Mouse (Mus musculus): ENCODE data around the gene Hist1h3b. TPM values are rescaled to one million over a fixed set of nuclear protein-coding genes. Genes with fewer than 3 reads are reported as not detected.
"Not testable (repeated sequence)": the region's sequence is repeated elsewhere in the genome, so short reads cannot be mapped to it uniquely, and the experiment has no call there.

The Hist1h3b gene
- total RNA-seq (2021), result 10 to 100 TPM; 37.4 to 47.0 TPM

DNA sequence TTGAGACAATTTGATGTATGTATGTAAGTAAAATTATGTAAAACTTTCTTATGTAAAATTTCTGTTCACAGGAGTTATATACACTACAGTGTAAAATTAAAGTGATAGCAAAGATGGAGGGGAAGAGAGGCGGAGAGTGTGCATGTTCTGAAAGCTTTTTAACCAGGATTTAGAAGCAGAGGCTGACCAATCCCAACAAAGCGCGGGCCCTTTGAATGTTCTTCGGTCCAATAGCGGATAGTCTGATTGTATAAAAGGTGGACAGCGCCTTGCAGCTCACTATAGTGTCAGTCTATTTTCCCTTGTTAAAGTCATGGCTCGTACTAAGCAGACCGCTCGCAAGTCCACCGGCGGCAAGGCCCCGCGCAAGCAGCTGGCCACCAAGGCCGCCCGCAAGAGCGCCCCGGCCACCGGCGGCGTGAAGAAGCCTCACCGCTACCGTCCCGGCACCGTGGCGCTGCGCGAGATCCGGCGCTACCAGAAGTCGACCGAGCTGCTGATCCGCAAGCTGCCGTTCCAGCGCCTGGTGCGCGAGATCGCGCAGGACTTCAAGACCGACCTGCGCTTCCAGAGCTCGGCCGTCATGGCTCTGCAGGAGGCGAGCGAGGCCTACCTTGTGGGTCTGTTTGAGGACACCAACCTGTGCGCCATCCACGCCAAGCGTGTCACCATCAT is at the start of gene Hist1h3b:
Gene Hist1h3b (plus strand): TSS at position 201 of the 675 bp plus-strand sequence.
- intact Hi-C loops (cut with DNase I), result loop anchor here (10.0 kb wide), 1 partner anchor 197 kb away; the partner anchor contains the start of genes Hist1h1d and Hist1h4f
- peak; percentile 91 to 94 for DNase-seq (ENCODE audit: extremely low spot score in 1 of 2, low spot score in 2 of 2)

DNA sequence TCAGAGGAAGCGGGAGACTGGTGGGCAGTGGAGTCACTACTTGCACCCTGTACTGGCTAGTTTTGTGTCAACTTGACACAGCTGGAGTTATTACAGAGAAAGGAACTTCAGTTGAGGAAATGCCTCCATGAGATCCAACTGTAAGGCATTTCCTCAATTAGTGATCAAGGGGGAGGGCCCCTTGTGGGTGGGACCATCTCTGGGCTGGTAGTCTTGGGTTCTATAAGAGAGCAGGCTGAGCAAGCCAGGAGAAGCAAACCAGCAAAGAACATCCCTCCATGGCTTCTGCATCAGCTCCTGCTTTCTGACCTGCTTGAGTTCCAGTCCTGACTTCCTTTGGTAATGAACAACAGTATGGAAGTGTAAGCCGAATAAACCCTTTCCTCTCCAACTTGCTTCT is 49.3 kb upstream of the Hist1h3b start:
- intact Hi-C loops (cut with DNase I); DNase-seq (ENCODE audit: extremely low spot score in 1 of 2, low spot score in 2 of 2): not testable (repeated sequence)

DNA sequence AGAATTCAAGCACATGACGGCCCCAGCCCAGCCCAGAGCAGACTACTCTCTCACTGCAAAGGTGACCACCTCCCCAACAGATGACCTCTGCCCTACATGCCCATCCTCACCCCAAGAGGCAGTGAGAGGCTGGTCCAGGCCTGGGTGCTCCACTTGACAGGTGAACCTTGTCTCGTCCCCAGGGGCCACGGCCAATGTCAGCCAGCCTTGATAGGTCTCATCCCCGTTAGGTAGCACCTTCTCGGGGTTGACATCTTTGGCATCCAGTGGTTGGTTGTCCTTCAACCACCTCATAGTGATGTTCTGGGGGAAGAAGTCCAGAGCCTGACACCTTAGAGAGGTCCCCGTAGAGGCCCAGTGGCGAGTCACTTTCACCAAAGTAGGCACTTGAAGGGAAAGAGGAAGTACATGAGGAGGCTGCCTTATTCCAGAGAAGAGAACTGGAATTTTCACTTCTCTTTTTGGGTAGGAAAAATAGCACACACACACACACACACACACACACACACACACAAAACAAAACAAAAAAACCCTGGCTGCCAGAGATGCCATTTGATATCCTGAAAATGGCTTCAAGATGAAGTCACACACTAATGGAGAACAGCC is 46.2 kb upstream of the Hist1h3b start:
- intact Hi-C loops (cut with DNase I), result no loop called here

DNA sequence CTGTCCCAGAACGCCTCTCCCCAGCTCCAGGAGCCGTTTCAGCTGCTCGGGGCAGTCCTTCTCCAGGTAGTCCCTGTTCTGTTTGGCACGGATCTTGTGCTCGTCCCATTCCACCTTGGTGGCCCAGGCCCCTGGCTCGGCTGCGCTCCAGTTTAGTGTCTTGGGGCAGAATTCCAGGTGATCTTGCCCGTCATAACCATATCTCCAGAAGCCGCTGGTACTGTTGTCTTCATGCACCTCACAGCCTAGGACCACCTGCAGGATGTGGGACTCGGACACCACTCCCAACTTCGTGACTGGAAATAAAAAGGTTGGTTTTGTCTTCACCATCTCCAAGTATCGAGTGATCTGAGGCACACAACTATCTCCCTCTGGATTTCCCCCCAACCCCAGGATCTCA is 45.3 kb upstream of the Hist1h3b start:
- no peak for DNase-seq (ENCODE audit: extremely low spot score in 1 of 2, low spot score in 2 of 2)

More for the DNA sequence above, 46.2 kb upstream of the Hist1h3b start:
- DNase-seq (ENCODE audit: extremely low spot score in 1 of 2, low spot score in 2 of 2), result no peak

DNA sequence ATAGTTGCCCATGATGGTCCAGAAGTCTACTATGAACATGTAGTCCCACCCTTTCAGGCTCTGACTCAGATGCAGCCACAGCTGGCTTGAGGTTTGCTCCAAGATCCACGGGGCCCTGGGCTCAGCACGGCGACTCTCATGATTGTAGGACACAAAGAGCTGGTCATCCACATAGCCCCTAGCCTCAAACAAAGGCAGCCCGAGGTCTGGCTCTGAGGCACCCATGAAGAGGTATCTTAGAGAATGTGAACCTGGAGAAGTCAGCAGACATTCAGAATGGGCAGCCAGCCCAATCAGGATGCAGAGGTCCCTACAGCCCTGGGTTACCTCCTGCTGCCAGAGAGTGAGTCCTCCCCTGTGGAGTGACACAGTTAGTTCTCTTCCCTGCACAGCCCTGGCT is 44.0 kb upstream of the Hist1h3b start:
- no peak for DNase-seq (ENCODE audit: extremely low spot score in 1 of 2, low spot score in 2 of 2)
- intact Hi-C loops (cut with DNase I), result no loop called here

More for the DNA sequence above, 45.3 kb upstream of the Hist1h3b start:
- intact Hi-C loops (cut with DNase I), result no loop called here

DNA sequence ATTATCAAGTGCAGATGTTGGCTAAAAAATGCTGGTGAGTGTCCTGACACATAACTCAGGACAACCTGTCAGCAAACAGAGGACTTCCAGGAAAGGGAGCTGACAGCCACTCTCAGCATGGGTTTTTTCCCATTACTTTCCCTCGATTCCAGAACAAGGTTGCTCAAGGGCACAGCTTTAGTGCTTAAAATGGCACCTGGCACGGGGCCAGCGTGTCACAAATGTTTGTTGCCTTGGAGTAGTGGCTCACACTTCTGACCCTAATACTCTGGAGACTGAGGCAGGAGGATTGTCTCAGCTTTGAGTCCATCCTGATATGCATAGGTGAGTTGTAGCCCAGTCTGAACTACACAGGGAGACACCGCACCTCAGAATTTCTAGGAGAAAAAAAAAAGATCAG is 43.4 kb upstream of the Hist1h3b start:
- intact Hi-C loops (cut with DNase I), result no loop called here
- DNase-seq (ENCODE audit: extremely low spot score in 1 of 2, low spot score in 2 of 2), result no peak

DNA sequence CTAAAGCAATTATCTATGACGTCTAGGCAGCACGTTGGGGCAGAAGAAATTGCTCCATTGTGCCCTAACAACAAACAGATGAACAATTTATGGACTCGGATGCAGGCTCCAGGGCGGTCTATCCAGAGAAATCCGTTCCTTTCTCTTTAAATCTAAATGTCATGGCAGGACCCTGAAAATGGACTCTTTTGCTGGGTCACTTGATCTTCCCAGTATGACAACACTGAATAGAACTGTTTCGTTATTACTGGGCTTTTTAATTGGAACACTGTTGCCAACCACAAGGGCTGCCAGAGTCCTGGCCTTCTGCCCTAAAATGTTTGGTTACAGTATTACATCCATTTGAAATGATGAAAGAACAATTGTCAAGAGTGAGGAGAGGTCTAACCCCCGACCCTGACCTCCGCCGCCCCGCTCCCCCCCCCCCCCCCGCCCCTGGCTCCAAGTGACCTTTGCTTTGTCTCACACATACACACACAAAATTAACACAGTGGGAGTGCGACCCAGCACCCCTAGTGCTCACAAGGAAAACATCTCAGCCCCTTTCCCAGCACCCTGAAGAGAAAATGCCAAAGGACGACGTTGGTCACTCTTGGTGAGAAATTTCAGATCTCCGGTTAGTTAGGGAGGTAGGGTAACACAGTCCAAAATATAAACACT is 42.2 kb upstream of the Hist1h3b start:
- intact Hi-C loops (cut with DNase I), result no loop called here
- no peak for DNase-seq (ENCODE audit: extremely low spot score in 1 of 2, low spot score in 2 of 2)

DNA sequence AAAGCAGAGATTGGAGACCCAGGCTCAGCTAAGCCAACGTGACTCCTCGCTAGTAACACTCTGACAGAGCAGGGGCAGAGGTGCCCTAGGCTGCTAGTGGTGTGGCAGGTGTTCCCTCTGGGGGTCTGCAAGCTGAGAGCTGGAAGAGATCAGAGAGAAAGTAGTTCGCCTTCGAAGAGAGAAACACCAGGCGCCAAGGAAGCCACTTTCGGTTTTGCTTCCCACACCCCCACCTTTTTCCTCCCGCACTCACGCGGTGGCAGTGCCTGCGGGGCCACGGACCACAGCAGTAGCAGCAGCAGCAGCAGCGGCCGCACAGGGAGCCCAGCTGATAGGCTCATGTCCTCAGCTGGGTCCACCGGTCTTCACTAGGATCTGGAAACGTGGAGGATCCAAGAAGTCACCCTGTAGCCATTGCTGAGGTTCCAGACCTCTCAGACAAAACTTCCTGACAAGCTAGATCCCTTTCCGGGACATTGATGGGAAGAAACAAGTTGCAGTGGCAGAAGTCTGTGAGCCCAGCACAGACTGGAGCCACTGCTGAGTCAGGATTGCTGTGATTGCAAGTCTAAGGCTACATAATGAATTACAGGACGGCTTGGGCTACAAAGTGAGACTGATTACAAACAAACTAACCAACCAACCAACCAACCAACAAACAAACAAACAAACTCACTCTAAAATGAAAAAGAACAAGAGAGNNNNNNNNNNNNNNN is 41.5 kb upstream of the Hist1h3b start, which contains the start of gene Hfe:
Gene Hfe (minus strand): TSS at position 481 of the 716 bp plus-strand sequence.
- intact Hi-C loops (cut with DNase I), result no loop called here
- DNase-seq (ENCODE audit: extremely low spot score in 1 of 2, low spot score in 2 of 2), result peak in 1 of 2 experiments; percentile 62

DNA sequence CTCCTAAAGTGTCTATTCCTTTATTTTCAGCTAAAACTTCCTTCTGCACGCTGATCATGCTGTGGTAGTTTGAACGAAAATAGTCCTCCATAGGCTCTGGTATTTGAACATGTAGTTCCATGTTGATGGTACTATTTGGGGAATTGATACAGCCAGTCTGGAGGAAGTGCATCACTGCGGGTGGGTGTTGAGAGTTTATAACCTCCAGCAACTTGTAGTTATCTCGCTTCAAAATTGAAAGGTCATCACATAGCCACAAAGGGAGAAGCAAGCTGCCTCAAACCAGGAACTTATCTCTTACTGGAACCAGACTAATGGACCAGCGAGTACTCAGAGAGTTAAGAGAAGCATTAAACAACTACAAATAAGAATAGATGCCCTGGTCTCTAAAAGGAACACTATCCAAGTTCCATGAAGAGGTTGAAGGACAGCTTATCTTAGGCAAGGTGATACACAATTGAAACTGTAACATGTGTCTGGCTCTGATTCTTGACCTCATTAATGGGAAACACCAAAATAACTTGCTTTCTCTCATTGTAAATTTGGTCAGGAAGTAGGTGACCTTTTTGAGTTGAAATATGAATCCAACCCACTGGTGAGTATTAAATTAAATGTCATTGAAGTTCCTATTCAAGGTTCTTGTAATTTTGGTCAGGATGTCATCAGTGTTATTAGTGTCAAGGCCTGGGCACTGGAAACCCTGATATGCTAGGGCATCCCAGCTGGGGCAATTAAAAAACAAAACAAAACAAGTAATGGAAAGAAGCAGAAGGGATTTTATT is 35.6 kb upstream of the Hist1h3b start:
- intact Hi-C loops (cut with DNase I), result no loop called here
- no peak for DNase-seq (ENCODE audit: extremely low spot score in 1 of 2, low spot score in 2 of 2)

DNA sequence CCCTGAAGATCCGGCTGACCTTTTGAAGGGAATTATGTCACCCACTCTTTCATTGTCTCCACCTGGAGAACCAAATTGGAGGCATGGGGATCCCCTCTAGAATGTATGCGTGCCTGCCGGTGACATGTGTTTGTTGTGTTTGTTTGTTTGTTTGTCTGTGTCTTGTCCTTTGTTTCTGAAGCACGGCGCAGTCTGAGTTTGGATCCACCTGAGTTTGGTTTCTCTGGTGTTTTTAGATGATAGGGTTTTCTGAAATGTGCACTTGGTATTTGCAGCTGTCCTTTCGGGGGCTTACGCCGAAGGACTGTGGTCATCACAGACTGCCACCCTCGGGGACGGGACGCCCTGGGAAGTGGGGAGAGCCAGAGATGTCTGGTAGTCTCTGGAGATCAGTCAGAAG is 34.9 kb upstream of the Hist1h3b start:
- intact Hi-C loops (cut with DNase I), result no loop called here
- DNase-seq (ENCODE audit: extremely low spot score in 1 of 2, low spot score in 2 of 2), result no peak

DNA sequence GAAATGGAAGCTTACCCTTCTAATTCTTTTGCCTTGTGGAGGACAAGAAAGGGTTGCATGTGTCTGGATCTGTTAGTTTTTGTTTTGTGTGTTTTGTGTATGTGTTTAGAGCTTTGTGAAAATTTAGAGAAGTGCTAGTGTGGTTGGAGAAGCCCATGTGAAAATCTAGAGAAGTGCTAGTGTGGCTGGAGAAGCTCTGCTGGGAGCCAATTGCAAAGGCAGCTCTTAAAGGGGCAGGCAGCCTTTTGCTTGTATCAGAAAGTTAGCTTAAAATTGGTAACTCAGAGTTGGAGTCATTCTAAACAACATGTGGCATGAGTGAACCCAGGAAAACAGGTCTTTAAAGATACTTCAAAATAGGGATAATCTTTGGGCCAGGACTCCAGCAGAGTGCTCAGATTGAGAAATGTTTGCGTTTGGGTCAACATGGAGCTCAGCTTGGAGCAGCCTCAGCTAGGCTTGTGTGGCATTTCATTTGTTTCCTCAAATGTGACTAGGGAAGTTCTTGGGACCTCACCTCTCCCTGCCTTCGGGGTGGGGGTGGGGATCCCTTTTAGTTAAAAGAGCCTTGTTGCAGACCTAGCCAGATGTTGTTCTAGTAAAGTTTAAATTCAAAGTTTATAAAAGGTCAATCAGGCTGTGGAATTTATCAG is 34.3 kb upstream of the Hist1h3b start:
- DNase-seq (ENCODE audit: extremely low spot score in 1 of 2, low spot score in 2 of 2); intact Hi-C loops (cut with DNase I): not testable (repeated sequence)

DNA sequence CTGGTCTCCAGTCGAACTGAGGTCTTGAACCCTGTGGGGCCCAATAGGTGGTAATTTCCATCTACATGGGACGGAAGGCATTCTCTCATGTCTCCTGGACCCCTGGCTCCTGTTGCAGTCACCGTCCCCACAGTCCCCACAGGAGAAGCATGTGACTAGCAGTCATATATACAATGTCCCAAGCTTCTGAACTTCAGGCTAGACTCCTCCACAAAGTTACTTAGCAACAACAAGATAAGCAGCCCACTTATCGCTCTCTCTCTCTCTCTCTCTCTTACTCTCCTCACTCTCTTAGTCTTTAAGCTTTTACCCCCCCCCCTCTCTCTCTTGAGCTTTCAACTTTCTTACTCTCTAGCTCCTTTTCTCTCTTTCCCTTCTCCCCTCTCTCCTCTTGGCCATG is 27.8 kb upstream of the Hist1h3b start:
- no peak for DNase-seq (ENCODE audit: extremely low spot score in 1 of 2, low spot score in 2 of 2)
- intact Hi-C loops (cut with DNase I), result no loop called here

DNA sequence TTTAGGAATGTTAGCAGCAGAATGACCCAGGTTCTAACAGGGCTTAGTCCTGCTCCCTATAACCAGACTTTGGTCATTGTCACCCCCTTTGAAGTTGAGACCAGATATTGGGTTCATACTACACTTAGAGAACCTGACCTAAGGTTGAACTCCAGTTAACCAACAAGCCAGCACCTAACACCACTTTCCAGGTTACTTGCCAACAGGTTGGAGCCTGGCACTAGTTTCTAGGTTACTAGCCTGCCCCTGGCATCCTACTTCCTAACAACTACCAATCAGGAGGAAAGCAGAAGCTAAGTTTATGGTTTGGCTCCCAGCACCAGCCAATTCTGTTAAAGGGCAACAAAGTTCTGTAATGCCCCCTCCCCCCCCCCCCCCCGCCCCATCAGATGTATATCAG is 26.9 kb upstream of the Hist1h3b start:
- no peak for DNase-seq (ENCODE audit: extremely low spot score in 1 of 2, low spot score in 2 of 2)
- intact Hi-C loops (cut with DNase I), result no loop called here

DNA sequence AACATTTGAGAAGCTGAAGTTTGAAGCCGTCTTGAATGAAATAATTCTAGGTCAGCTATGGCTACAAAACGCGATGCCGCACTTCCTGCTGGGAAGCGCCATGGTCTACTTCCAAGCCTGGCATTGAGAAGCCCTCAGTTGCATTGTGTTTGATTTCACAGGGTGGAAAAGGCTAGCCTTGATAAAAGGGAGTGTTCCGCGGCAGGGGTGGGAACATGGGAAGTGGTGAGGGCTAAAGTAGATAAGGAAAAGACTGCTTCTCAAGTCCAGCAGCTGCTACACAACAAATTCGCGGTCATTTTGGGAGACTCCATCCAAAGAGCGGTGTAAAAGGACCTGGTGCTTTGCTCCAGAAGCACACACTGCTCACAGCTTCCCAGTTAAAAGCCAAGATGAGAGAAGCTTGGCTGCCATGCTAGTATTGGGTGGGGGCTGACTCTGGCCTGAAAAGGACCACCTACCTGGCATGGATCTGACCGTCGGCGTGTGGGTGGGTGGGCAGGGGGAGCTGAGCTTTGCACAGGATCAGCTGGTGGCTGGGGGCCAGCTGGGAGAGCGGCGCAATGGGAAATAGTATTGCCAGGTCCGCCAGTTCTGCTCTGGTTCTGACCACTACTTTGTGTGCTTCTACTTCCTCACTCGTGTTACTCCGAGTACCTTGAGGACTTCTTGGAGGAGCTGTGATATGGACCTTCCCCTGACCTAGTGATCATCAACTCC is 23.4 kb upstream of the Hist1h3b start:
- no peak for DNase-seq (ENCODE audit: extremely low spot score in 1 of 2, low spot score in 2 of 2)
- intact Hi-C loops (cut with DNase I), result no loop called here

DNA sequence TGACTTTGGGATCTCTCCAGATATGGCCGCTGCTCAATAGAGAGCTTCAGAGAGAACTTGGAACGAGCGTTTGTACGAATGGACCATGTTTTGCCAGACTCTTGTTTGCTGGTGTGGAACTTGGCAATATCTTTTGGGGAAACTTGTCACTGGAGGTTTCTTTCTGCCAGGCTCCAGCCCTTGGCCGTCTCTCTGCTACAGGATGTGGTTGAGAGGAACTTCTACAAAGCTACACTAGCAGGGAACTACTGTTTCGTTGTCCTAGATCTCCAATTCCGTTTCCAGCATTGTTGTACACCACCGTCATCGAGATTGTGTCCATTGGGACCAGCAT is 22.9 kb upstream of the Hist1h3b start:
- intact Hi-C loops (cut with DNase I), result no loop called here

DNA sequence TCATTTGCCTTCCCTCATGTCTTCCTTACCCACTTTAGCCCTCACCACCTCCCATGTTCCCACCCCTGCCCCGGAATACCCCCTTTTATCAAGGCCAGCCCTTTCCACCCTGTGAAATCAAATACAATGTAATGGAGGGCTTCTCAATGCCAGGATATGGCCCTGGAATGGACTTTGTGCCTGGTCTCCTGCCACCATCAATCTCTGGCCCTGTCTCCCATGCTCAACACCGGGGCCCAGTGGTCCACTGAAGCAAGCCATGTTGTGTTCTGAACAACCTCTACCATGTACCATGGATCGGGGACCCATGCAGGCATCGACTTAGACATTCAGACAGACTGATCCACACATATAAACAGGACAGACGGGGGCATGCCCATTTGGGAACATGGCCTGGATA is 22.4 kb upstream of the Hist1h3b start:
- no peak for DNase-seq (ENCODE audit: extremely low spot score in 1 of 2, low spot score in 2 of 2)
- intact Hi-C loops (cut with DNase I), result loop anchor here (10.0 kb wide), 1 partner anchor 1685 kb away; the partner anchor contains the start of genes Hist1h2ag, Hist1h2bj and Hist1h4i

More for the DNA sequence above, 22.9 kb upstream of the Hist1h3b start:
- DNase-seq (ENCODE audit: extremely low spot score in 1 of 2, low spot score in 2 of 2), result no peak

DNA sequence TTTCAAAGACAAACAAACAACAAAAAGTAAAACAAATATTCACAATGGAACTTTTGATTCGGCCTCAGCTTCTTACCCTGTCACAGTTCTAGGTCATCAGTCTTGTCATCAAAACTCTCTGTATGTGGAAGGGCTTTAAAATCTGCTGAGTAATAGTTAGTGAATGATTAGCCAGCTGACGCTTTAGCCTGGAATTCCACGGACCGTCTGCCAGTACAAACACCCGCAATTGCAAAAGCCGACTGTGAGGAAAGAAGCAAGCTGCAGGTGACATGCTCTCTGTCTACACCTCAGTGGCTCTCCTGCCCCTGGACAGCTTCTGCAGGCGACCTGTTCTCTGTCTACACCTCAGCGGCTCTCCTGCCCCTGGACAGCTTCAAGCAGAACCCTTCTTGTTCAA is 21.6 kb upstream of the Hist1h3b start:
- intact Hi-C loops (cut with DNase I), result loop anchor here (10.0 kb wide), 1 partner anchor 1686 kb away; the partner anchor contains the start of genes Hist1h2ag, Hist1h2bj and Hist1h4i
- no peak for DNase-seq (ENCODE audit: extremely low spot score in 1 of 2, low spot score in 2 of 2)

Measured in left cerebral cortex, postnatal 10 days (tissue).